Mouse (Mus musculus): ENCODE measurements around the gene Mrgbp. TPM values are rescaled to one million over a fixed set of nuclear protein-coding genes. Genes with fewer than 3 reads are reported as not detected.

Mrgbp gene
- polyA plus RNA-seq, 1 experiment: 10.4 TPM

GRCm38 (mm10) chr2:180569028-180569643 is 12.0 kb upstream of the Mrgbp start:
- Histone ChIP-seq H3K4me1 (ENCODE audit: control insufficient read depth, insufficient read depth, insufficient read length, low read length) (no peaks in the 10 kb centered on the region), H3K27ac (replicated peaks; ENCODE audit: low read depth, low read length) (no peak overlapping the region), H3K4me3 (ENCODE audit: insufficient read depth, low read depth, low read length) (no peak overlapping the region)

- no peak overlapping the region for H3K27ac ChIP-seq (replicated peaks; ENCODE audit: low read depth, low read length)
Observed at GRCm38 (mm10) chr2:180576482-180576881, 4.6 kb upstream of the Mrgbp start.

GRCm38 (mm10) chr2:180578686-180579085 is 2.4 kb upstream of the Mrgbp start:
- Histone ChIP-seq H3K4me1 (ENCODE audit: control insufficient read depth, insufficient read depth, insufficient read length, low read length) (no peaks in the 10 kb centered on the region), H3K27ac (replicated peaks; ENCODE audit: low read depth, low read length) (no peak overlapping the region), H3K4me3 (ENCODE audit: insufficient read depth, low read depth, low read length) (no peak overlapping the region)

More at GRCm38 (mm10) chr2:180576482-180576881, 4.6 kb upstream of the Mrgbp start:
- Histone ChIP-seq H3K4me1 (ENCODE audit: control insufficient read depth, insufficient read depth, insufficient read length, low read length) (no peaks in the 10 kb centered on the region), H3K4me3 (ENCODE audit: insufficient read depth, low read depth, low read length) (no peak overlapping the region)

GRCm38 (mm10) chr2:180582481-180583153 is 1.5 kb downstream of the Mrgbp start:
- H3K4me1 ChIP-seq (ENCODE audit: control insufficient read depth, insufficient read depth, insufficient read length, low read length): no peaks in the 10 kb centered on the region
- H3K27ac ChIP-seq (replicated peaks; ENCODE audit: low read depth, low read length): peak overlapping the region; percentile 61
- H3K4me3 ChIP-seq (ENCODE audit: insufficient read depth, low read depth, low read length): peak overlapping the region; percentile 89

- no peak overlapping the region for H3K27ac ChIP-seq (replicated peaks; ENCODE audit: low read depth, low read length)
- no peaks in the 10 kb centered on the region for H3K4me1 ChIP-seq (ENCODE audit: control insufficient read depth, insufficient read depth, insufficient read length, low read length)
- peak overlapping the region; percentile 89 for H3K4me3 ChIP-seq (ENCODE audit: insufficient read depth, low read depth, low read length)
Observed at GRCm38 (mm10) chr2:180583154-180583507, 2.0 kb downstream of the Mrgbp start.

GRCm38 (mm10) chr2:180588736-180589122 is 7.6 kb downstream of the Mrgbp start:
- Histone ChIP-seq H3K4me1 (ENCODE audit: control insufficient read depth, insufficient read depth, insufficient read length, low read length) (peaks cover 4% of the 10 kb centered on the region; the same call in 1 of the 2 replicates), H3K4me3 (ENCODE audit: insufficient read depth, low read depth, low read length) (peak overlapping the region; percentile 97), H3K27ac (replicated peaks; ENCODE audit: low read depth, low read length) (no peak overlapping the region)

- peaks cover 4% of the 10 kb centered on the region; the same call in 1 of the 2 replicates for H3K4me1 ChIP-seq (ENCODE audit: control insufficient read depth, insufficient read depth, insufficient read length, low read length)
- H3K4me3 ChIP-seq (ENCODE audit: insufficient read depth, low read depth, low read length): peak within 1 kb of the TSS; percentile 97
- peak within 1 kb of the TSS; percentile 96 for H3K27ac ChIP-seq (replicated peaks; ENCODE audit: low read depth, low read length)
Observed at GRCm38 (mm10) chr2:180589123-180589831, 8.2 kb downstream of the Mrgbp start, which contains the start of gene Ogfr. Gene Ogfr (plus strand): TSS chr2:180589245.

- Histone ChIP-seq H3K4me1 (ENCODE audit: control insufficient read depth, insufficient read depth, insufficient read length, low read length) (no peaks in the 10 kb centered on the region), H3K4me3 (ENCODE audit: insufficient read depth, low read depth, low read length) (no peak within 1 kb of the TSS), H3K27ac (replicated peaks; ENCODE audit: low read depth, low read length) (no peak within 1 kb of the TSS)
Observed at GRCm38 (mm10) chr2:180597490-180597889, 16.4 kb downstream of the Mrgbp start, which contains the start of gene Col9a3. Gene Col9a3 (plus strand): TSS chr2:180597790.

GRCm38 (mm10) chr2:180598157-180598705 is 17.1 kb downstream of the Mrgbp start:
- H3K27ac ChIP-seq (replicated peaks; ENCODE audit: low read depth, low read length): no peak overlapping the region
- H3K4me3 ChIP-seq (ENCODE audit: insufficient read depth, low read depth, low read length): no peak overlapping the region

GRCm38 (mm10) chr2:180600569-180601021 is 19.5 kb downstream of the Mrgbp start:
- H3K4me3 ChIP-seq (ENCODE audit: insufficient read depth, low read depth, low read length): no peak overlapping the region
- H3K27ac ChIP-seq (replicated peaks; ENCODE audit: low read depth, low read length): no peak overlapping the region
- H3K4me1 ChIP-seq (ENCODE audit: control insufficient read depth, insufficient read depth, insufficient read length, low read length): no peaks in the 10 kb centered on the region

More at GRCm38 (mm10) chr2:180598157-180598705, 17.1 kb downstream of the Mrgbp start:
- no peaks in the 10 kb centered on the region for H3K4me1 ChIP-seq (ENCODE audit: control insufficient read depth, insufficient read depth, insufficient read length, low read length)

- Histone ChIP-seq H3K4me1 (ENCODE audit: control insufficient read depth, insufficient read depth, insufficient read length, low read length) (no peaks in the 10 kb centered on the region), H3K27ac (replicated peaks; ENCODE audit: low read depth, low read length) (no peak overlapping the region), H3K4me3 (ENCODE audit: insufficient read depth, low read depth, low read length) (no peak overlapping the region)
Observed at GRCm38 (mm10) chr2:180604781-180605180, 23.7 kb downstream of the Mrgbp start.

- Histone ChIP-seq H3K4me3 (ENCODE audit: insufficient read depth, low read depth, low read length) (no peak overlapping the region), H3K4me1 (ENCODE audit: control insufficient read depth, insufficient read depth, insufficient read length, low read length) (no peaks in the 10 kb centered on the region), H3K27ac (replicated peaks; ENCODE audit: low read depth, low read length) (no peak overlapping the region)
Observed at GRCm38 (mm10) chr2:180610283-180610682, 29.2 kb downstream of the Mrgbp start.

- H3K4me1 ChIP-seq (ENCODE audit: control insufficient read depth, insufficient read depth, insufficient read length, low read length): no peaks in the 10 kb centered on the region
- H3K4me3 ChIP-seq (ENCODE audit: insufficient read depth, low read depth, low read length): no peak overlapping the region
- H3K27ac ChIP-seq (replicated peaks; ENCODE audit: low read depth, low read length): no peak overlapping the region
Observed at GRCm38 (mm10) chr2:180611882-180612281, 30.8 kb downstream of the Mrgbp start.
